Mouse (Mus musculus) urinary bladder, postnatal 25 days (tissue): ENCODE results near the gene Eya2.

Experiments
- DNase-seq: peaks from one replicate; pipeline ENCODE4 v3.0.0; 2022; ENCODE audit warnings: low spot score

The Eya2 gene

GRCm38 (mm10) chr2:165717182-165718176 lies 122.6 kb downstream of the Eya2 start:
- DNase-seq: no peak

GRCm38 (mm10) chr2:165719382-165719781 lies 124.5 kb downstream of the Eya2 start:
- DNase-seq: no peak

DNA sequence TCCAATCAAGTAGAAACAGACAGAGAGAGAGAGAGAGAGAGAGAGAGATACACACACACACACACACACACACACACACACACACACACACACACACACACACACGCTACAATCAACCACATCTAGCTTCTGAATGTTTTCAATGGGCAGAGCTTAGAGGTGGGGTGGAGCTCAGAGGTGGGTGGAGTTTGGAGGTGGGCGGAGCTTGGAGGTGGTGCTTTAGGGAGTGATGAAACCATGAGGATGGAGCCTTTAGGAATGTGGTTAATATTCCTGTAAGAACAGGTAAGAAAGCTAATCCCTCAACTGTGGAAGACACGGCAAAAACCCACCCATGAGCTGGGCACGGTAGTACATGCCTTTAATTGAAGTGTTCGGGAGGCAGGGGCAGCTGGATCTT lies 127.1 kb downstream of the Eya2 start:
- no peak for DNase-seq

DNA sequence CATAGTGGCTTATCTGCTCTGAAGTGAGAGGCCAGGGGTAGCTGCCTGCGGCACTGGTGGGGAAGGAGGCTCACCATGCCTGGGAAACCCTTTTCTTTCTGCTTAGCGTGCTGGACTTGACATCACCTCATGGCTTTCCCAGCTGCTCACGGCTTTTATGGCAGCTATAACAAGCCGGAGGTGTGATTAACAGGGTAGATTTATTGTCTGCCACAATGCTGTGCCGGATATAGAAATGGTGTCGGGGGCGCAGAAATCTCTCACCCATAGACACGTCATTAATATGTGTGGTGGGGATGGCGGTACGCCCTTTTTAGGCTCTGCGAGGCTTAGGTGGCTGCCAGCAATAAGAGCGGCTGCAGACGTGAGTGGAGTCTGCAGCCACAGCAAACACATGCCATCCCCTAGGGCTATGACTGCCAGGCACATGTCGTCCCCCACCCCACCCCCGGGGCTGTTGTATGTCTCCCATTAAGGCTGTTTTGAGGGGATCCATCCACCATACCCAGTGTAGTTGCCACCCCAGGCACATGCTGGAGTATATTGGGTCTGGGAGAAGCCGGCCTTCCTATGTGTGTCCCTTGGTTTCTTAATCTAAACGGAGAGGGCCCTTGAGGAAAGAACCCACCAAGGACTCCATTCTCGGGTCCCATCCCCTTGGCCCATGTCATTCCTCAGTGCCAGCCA lies 137.9 kb downstream of the Eya2 start:
- DNase-seq: no peak

DNA sequence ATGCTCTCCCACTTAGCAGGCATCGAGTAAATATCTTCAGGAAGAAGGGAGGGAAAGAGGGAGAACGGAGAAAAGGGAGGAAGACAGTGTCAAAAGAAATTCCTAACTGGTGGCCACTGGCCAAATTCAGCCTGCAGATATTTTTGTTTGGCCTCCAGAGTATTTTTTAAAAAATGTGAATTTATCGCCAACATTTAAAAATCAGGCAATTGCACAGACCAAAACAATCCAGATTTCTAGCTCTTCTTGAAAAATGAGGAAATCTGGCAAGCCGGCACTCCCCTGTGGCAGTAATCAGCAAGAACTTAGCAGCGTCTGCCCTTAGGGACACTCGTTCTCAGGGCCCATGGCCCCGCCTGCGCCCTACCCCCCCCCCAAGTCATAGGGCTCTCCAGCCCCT lies 138.9 kb downstream of the Eya2 start:
- DNase-seq: no peak

GRCm38 (mm10) chr2:165736297-165736696 lies 141.5 kb downstream of the Eya2 start:
- no peak for DNase-seq

DNA sequence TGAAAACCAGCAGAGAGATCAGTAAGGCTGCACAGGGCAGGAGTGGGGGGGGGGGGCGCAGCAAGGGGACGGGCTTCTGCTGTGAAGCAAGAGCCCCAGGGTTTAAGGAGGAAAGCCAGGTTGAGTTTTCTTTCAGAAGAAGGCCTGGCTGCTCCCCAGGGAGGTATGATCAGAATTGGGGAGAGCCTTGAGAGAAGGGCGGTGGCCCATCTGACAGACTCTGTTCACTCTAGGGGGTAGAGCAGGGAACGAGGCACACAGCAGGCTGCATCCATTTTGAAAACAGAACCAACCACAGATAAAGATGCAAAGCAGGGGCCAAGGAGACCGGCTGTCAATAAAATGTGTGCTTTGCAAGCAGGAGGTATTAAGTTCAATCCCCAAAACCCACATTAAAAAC lies 145.5 kb downstream of the Eya2 start:
- DNase-seq: no peak

GRCm38 (mm10) chr2:165740982-165741381 lies 146.2 kb downstream of the Eya2 start:
- DNase-seq: no peak

DNA sequence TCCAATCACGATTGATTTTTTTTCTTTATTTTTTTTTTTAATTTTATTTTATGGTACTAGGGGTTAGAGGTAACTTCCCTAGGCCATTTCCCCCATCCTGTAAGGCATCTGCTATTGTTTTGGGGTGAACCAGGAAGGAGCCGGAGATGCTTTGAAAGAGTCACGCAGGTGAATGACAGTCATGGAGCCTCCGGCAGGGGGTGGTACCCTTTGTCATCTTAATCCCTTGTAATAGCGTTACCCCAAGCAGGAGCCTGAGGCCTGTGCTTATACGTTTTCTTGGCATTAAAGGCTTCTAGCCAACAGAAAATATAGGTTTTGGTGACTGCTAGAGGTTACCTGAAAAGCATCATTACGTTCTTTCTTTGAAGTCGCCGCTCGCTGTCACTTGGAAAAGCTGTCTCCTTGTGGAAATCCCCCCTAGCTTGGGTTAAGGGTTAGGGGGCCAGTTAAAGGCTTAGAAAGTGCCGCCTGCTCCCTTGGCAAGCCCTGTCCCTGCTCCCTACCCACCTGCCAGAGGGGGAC lies 146.8 kb downstream of the Eya2 start:
- no peak for DNase-seq

DNA sequence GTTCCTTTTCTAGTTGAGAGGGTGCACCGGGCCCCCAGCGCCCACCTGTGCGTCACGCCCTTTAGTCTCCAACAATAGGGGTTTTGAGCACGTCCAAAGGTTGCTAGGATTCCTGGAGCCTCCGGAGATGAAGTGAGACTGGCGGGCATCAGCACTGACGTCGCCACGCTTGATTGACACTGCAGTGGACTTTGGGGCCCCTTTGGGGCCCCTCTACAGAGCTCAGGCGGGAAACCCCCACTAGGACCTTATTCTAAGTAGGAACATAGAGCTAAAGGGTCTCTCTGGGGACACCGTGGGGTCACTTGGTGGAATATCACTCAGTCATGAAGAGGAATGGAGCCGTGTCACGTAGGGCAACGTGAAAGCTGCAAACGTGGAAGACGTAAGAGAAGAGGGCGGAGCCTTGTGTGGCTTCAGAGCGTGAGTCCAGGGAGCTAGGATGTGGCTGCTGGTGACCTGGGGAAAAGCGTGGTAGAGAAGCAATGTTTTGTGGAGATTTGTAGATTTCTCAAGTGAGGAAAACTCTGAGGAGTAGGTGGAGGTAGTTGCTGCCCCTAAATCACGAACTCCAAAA lies 147.5 kb downstream of the Eya2 start:
- no peak for DNase-seq

DNA sequence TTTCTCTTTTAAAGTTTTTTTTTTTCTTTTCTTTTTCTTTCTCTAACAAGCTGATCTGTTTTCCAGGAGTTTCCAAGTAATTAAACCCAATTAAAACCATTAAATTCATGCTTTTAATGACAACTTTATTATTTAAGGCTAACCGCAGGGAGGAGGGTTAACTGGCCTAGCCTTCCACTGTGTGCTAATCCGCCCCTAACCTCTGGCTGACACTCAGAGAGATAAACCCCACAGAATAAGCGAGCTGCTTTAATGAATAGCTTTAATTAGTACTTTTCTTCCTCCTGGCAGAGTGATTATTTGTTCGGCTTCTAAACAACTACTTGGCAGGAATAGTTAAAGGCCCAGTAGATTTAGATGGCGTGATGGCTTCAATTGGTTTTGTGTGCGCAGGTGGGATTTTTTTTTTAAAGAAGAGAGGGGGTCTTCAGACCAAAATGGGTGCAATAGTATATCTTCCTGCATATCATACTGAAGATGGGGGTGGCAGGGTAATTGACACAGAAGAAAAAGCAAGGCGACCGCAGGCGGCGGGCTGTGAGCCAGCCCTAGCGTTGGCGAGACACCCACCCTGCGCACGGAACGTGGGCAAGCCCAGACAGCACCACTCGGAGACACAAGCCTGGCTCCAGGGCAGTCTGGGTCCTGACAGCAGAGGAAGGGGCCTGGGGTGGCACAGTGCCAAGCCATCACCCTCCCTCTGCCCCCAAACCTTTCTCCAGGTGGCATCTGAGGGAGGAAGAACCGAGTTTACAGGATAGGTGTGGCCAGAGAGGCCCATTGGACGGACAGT lies 150.7 kb downstream of the Eya2 start:
- no peak for DNase-seq

GRCm38 (mm10) chr2:165747975-165748374 lies 153.1 kb downstream of the Eya2 start:
- DNase-seq: no peak

GRCm38 (mm10) chr2:165748426-165748825 lies 153.6 kb downstream of the Eya2 start:
- no peak for DNase-seq

DNA sequence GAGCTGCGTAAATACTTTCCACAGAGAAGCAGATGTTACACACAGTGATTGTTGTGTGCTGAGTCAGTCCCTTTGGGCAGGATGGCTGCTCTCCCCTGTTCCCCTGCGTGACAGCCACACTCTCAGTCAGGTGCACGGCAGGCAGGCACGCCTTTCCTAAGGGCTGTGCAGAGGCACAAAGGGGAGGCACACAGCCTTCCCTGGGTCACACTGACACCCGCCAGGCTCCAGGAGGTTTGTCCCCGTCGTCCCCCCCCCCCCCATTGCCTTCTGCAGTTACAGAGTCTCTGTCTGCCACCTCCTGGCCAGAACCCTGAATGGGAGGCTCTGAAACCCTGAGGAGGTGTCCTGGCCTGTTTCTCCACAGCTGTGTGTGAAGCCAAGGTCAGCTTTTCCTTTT lies 156.2 kb downstream of the Eya2 start:
- DNase-seq: no peak

GRCm38 (mm10) chr2:165752704-165753103 lies 157.9 kb downstream of the Eya2 start:
- DNase-seq: no peak

GRCm38 (mm10) chr2:165757799-165758198 lies 163.0 kb downstream of the Eya2 start:
- DNase-seq: no peak

DNA sequence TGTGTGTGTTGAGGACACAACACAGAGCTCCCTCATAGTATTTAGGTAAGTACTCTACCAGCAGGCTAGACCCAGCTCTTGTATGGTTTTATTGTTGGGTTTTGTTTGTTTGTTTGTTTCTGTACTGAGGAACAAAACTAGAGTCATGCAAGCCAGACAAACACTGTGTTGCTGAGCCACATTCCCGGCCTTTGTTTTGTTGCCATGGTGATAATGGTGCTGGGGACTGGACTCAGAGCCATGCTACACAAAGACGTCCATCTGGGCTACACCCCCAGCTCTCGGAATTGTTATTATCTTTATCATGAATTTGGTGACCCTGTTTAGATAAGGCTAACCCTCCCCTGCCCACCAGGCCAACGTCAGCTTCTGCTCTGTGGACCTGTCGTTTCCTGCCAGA lies 163.7 kb downstream of the Eya2 start:
- no peak for DNase-seq

GRCm38 (mm10) chr2:165759421-165759985 lies 164.7 kb downstream of the Eya2 start:
- DNase-seq: no peak

DNA sequence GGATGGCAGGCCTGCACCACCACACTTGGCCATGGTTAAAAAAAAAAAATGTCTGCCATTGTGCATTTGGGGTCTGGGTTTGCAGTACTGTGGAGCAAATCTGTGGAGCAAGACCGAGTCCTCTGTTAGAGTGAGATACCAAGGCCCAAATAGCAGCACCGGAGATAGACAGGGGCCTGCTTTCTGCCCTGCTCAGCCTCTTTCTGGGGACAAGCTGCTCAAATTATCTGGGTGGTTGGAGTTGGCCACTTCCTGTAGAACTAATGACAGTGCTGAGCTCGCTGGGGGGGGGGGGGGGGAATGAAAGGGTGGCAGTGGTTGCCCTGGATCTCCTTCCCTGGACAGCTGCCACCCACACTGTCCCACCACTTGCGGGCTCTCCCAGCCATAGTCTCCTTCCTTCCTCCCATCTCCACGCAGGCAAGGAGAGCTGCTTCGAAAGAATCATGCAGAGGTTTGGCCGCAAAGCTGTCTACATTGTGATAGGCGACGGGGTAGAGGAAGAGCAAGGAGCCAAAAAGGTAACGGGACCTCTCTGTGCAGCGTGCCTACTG lies 174.1 kb downstream of the Eya2 start:
- DNase-seq: no peak

DNA sequence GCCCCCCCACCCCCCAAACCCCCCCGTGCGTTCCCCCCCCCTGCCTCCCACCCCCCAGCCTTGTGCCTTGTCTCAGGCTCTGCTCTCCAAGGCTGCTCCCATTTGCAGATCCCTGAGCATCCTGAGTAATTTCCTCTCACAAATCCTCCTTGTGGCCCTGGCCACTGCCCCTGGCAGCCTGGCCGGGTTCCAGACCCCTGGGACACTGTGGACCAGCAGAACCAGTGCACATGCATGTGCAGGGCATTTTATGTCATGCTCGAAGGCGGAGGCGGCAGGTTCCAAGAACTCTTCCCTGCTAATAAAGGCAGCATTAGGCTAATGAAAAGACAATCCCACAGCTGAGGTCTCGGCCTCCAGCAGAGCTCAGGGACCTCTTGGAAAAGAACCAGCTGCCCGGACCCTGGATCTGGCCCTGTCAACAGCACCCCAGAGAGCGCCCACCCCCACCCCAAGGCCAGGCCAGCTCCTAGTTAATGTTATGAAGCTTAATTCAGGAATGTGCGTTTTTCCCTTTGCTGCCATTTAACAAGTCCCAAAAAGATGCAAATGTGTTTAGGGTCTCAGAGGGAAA lies 174.6 kb downstream of the Eya2 start:
- DNase-seq: no peak

- peak; percentile 59 for DNase-seq
Measured at GRCm38 (mm10) chr2:165778927-165779326, 184.1 kb downstream of the Eya2 start.
